Mouse (Mus musculus) cerebellum, adult 8-10 months (tissue): ENCODE data around the gene Krt27.

Experiments used
- DNase-seq: peaks from one replicate; pipeline ENCODE4 v3.0.0; 2022

Gene Krt27

GRCm38 (mm10) chr11:99351004-99351403 is at the start of gene Krt27:
Gene Krt27, minus strand, starts transcription at chr11:99351104.
- DNase-seq, result no peak

DNA sequence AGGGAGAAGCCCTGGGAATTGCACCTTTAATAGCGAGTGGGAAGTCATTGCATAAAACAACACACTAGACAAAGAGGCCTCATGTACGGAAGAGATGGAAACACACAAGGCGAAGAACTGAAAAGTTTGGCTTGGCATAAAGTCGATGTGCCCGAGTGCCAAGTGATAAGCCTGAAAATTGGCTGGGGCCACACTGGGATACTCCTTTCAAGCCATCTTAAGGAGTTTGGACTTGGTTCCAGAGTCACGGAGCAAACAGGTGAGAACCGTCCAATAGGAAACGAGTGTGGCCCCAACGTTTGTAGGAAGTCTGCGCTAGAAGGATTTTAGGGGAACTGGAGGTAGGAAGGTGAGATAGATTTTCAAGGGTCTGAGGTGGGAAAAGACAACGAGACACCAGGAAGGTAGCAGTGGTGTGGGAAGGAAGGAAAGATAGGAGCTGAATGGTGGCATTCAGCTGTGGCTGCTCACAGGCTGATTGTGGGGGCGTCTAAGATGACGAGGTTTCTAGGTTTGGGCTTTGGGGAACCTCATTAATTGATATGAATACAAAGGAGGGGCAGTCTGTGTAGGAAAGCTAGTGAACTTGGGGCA is 49.1 kb upstream of the Krt27 start:
- DNase-seq, result no peak

DNA sequence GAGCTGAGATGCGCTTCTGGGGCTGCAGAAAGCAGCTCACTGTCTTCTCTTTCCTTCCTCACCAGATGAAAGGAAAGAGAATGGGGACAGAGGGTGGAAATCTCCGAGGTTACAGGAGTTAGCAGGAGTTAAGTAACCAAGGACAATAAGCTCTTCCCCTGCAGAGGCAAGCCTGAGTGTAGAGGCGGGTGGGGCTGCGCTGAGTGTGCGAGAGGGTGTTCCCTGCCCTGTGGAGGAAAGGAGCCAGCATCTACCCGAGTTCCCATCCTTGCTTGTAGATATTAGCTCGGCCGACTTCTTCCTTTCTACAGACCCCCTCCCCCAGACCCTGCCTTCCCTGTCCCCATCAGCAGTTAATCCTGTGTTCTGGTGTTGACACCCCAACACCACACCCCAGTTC is 47.9 kb upstream of the Krt27 start:
- DNase-seq, result no peak

DNA sequence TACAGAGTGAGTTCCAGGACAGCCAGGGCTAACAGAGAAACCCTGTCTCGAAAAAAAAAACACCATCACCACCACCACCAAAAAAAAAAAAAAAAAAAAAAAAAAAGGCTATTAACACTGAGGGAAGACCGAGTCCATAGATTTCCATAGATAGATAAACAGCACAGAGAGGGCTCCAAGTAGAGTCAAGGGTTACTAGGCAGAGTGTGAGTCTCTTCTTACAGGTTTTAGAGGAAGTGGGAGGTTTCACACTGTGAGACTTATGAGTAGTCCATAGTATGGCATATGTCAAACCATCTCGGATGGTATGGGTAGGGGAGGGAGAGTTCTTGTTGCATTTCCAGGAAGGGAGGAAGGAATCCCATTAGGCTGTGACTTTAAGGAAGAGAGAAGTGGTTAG is 47.2 kb upstream of the Krt27 start:
- no peak for DNase-seq

- DNase-seq, result no peak
Measured at GRCm38 (mm10) chr11:99396661-99397060, 45.8 kb upstream of the Krt27 start.

- DNase-seq, result no peak
Measured at GRCm38 (mm10) chr11:99396034-99396433, 45.1 kb upstream of the Krt27 start.

- DNase-seq, result no peak
Measured at GRCm38 (mm10) chr11:99392492-99392891, 41.6 kb upstream of the Krt27 start.

DNA sequence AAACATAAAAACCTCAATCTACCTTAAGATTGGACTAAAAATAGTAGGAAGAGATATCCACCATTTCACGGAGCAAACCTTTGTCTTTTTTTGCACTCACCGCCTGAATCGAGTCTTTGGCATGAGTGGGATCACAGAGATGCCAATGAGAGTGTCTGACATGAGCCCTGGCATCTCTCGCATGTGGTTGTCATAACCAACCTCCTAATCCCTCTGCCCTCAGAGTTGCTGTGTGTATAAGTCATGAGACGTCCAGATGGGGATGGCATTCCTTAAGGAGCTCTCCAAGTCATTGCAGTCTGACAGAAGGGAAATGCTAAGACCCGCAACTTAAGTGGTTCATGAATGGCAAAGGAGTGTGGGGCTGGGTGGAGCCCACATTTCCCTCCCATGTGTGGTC is 40.5 kb upstream of the Krt27 start:
- DNase-seq, result no peak

GRCm38 (mm10) chr11:99390866-99391265 is 40.0 kb upstream of the Krt27 start:
- DNase-seq, result no peak

- DNase-seq, result no peak
Measured at GRCm38 (mm10) chr11:99389264-99389663, 38.4 kb upstream of the Krt27 start, which contains the start of gene Krt10. Gene Krt10, minus strand, starts transcription at chr11:99389364.

DNA sequence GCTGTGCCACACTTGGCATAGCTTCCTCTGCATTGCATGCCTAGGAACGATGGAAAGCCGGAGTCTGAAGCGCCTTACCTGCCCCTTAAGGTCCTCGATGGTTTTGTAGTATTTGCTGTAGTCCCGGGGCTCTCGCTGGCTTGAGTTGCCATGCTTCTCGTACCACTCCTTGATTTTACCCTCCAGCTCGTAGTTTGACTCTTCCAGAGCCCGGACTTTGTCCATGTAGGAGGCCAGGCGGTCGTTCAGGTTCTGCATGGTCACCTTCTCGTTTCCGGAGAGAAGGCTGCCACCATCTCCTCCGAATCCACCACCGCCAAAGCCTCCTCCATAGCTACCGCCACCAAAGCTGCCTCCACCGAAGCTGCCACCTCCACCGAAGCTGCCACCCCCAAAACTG is 37.8 kb upstream of the Krt27 start:
- no peak for DNase-seq

- DNase-seq, result peak; percentile 88
Measured at GRCm38 (mm10) chr11:99385813-99386721, 35.2 kb upstream of the Krt27 start.

DNA sequence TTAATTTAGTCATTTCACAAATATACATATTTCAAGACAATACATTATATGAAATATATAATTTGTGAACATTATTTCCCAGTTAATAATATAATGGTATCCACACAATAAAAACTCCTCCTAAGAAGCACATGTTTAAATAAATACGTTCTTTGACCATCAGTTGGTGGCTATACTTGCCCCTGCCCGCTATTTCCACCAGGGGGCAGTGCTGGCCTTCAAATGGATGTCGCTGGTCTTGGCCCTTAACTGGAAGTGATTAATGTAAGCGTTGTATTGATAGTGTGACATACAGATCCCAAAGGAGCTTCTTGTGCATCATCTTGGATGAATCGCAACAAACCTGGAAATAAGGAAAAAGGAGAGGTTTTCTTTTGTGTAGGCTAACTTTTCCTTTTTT is 28.7 kb upstream of the Krt27 start:
- DNase-seq, result peak; percentile 72

DNA sequence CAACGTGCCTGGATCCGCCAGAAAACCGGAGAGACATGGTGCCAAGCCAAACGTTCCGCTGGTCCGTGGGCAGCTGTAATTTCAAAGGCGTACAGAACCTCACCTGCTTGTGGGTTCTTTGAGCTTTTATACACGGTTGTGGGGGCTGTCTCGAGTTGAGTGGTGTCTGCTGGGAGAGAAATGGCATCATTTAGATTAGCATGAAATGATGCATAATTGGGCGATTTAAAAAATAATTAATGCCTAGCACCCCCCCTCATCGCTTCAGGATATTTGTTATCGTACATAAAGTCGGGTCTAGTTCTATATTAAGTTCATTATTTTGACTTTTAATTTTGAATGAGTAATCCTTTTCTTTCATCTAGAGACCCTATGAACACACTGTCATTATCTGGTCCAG is 23.9 kb upstream of the Krt27 start, which contains the start of gene Krt28:
Gene Krt28 (minus strand): TSS at position 101 of the 400 bp plus-strand sequence.
- DNase-seq, result no peak

DNA sequence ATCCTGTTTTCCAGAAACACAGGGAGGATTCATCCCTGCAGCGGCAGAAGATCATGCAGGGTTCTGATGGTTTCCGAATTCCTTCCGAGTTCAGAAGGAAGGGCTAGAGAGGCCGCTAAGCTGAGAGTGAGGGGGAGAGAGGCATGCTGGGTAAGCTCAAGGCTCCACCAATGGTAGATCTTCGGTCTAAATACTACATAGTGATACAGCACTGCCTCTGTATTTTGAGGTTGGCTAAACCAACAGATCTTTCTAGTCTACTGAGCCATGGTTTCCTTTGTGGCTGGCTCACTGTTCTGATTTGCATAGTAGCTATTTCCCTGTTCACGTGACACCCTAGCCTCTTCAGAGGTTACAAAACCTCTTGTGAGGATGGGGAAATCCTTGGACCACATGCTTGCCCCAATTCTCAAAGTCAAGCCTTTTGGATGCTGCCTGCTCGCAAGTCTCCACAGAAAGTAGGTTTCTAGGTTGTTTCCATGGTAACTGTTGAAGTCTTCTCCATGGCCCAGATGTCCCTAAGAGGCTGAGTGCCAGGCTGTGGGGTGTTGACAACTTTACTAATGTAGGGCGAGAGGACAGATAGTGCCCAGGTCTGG is 19.0 kb upstream of the Krt27 start:
- no peak for DNase-seq

GRCm38 (mm10) chr11:99369229-99369628 is 18.3 kb upstream of the Krt27 start:
- no peak for DNase-seq

- DNase-seq, result no peak
Measured at GRCm38 (mm10) chr11:99366791-99367190, 15.9 kb upstream of the Krt27 start.

DNA sequence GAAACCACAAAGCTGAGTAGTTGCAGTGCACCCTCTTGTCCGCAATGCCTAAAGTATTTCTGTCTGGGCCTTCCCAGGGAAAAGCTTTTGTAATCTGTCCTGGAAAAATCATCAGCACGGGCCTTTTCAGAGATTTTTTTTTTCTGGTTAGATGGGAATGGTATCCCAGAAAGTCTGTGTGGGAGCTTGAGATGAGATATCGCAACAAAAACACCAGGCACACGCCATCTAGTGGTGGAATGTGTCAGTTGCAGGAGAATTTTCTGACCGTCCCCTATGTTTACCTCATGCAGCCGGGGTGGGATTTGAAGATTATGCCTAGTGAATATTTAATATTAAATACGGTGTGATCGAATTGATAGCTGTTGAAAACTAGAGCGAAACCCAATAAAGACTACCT is 13.5 kb upstream of the Krt27 start:
- peak; percentile 19 for DNase-seq

DNA sequence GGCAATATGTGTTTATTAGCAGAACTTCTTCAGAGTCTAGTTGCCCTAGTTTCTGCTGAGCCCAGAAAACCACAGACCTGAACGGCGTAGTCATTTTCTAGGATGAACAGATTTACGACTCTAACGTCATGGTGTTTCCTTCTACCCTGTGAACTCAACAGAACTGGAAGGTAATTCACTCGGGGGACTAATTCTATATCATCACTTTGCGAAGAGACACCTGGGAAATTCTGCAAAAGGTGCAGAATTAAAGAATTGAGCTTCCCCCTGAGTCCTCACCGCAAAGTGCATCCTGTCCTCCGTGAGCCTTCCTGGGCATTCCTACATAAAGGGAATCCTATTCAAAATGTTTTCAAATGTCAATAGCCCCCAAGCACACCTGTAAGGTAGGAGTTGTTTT is 10.5 kb upstream of the Krt27 start:
- no peak for DNase-seq

GRCm38 (mm10) chr11:99339299-99339847 is 11.5 kb downstream of the Krt27 start:
- no peak for DNase-seq

DNA sequence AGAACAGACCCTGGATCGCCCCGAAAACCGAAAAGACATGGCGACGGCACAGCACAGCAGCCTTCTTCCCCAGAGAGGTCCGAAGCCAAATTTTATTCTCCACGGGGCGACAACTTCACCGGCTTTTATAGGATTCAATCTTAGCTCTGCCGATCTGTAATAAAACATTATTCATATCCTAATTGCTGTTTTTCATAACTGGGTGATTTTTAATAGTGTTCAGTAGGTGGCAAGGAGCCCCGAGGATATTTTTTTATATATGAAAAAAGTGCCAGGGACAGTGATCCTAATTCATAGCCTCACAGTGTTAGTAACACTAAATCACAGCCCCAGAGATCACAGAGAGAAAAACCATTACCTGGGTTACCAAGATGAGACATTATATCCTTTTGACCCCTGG is 13.0 kb downstream of the Krt27 start, which contains the start of gene Krt26:
Gene Krt26 (minus strand): TSS at position 101 of the 400 bp plus-strand sequence.
- DNase-seq, result no peak

DNA sequence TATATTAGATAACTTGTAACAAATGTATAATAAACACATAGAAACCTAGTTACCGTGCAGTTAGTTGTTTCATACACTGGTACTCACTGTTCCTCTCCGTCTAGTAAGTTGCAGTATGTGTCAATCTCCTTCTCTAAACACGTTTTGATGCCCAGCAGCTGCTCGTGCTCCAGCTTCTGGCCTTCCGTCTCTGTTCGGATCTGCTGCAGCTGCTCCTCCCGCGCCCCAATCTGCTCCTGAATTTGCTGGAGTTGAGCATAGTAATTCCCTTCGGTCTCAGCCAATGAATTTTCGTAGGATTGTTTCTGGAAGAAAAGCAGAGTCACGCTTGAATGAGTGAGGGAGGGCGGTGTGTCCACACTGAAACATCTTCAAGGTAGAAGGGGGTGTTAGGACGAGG is 17.5 kb downstream of the Krt27 start:
- DNase-seq, result no peak

GRCm38 (mm10) chr11:99329655-99330054 is 21.2 kb downstream of the Krt27 start:
- no peak for DNase-seq
